Mouse (Mus musculus) hindbrain, embryonic 12.5 days (tissue): Measurements from ENCODE around the gene Pskh1. TPM values are rescaled to one million over a fixed set of nuclear protein-coding genes. Genes with fewer than 3 reads are reported as not detected.

Source experiments
- ATAC-seq: fragments of 200-750 bp; cut with Nextera tagmentation; 2 replicates; pipeline ENCODE4 v1.8.0; 2017; ENCODE audit warnings: moderate TSS enrichment; ENCODE audit not compliant: low FRiP score
- H3K27ac ChIP-seq: fragments of 300-500 bp; sonication (generic); 2 replicates; pipeline ENCODE4 v1.5.1; 2016; ENCODE audit warnings: mild to moderate bottlenecking
- H3K27me3 ChIP-seq: fragments of 300-500 bp; sonication (generic); 2 replicates; pipeline ENCODE4 v1.6.1; 2016; ENCODE audit warnings: mild to moderate bottlenecking
- H3K36me3 ChIP-seq: fragments of 300-500 bp; sonication (generic); 2 replicates; pipeline ENCODE4 v1.6.1; 2016; ENCODE audit warnings: mild to moderate bottlenecking
- H3K4me1 ChIP-seq: fragments of 300-500 bp; sonication (generic); 2 replicates; pipeline ENCODE4 v1.6.1; 2016
- H3K4me2 ChIP-seq: fragments of 300-500 bp; sonication (generic); replicated peaks from 2 replicates; pipeline ENCODE4 v1.6.1; 2016; ENCODE audit warnings: mild to moderate bottlenecking
- H3K4me3 ChIP-seq: fragments of 300-500 bp; sonication (generic); 2 replicates; pipeline ENCODE4 v1.5.1; 2016; ENCODE audit warnings: mild to moderate bottlenecking
- H3K9ac ChIP-seq: fragments of 300-500 bp; sonication (generic); 2 replicates; pipeline ENCODE4 v1.6.1; 2016; ENCODE audit warnings: mild to moderate bottlenecking, moderate library complexity
- H3K9me3 ChIP-seq: fragments of 300-500 bp; sonication (generic); replicated peaks from 2 replicates; pipeline ENCODE4 v1.6.1; 2016; ENCODE audit warnings: mild to moderate bottlenecking
- WGBS: fragments of 180-500 bp; shearing (Covaris S2); methylation state at CpG from one replicate; pipeline ENCODE4 v1.1.7; 2016; 5-methylcytosine and 5-hydroxymethylcytosine counted together
- polyA plus RNA-seq: library from polyadenylated mRNA; unstranded; fragments of >200 nt; fragmentation: Nextera tagmentation; extraction: Ambion mirVana; gene quantifications from 2 replicates; pipeline ENCODE4 v1.2.1, GENCODE M21; 2016

The Pskh1 gene
- polyA plus RNA-seq, 1 experiment from 2014 or later = 22.4 TPM

- Histone ChIP-seq H3K27ac (peak within 1 kb of the TSS; percentile 92), H3K4me2 (peak within 1 kb of the TSS; percentile 91), H3K4me1 (peaks cover 20% of the 10 kb centered on the region), H3K36me3 (no peaks in the 10 kb centered on the region), H3K27me3 (no peaks in the 10 kb centered on the region), H3K9me3 (no peaks in the 10 kb centered on the region), H3K4me3 (peak within 1 kb of the TSS; percentile 68), H3K9ac (peak within 1 kb of the TSS; percentile 76)
- 43% methylated on average over 4 of the region's 4 CpGs for WGBS
- ATAC-seq = no peak
These were observed 38.0 kb downstream of the Pskh1 start, which contains the start of gene Psmb10 for GRCm38 (mm10) chr8:105938306-105938669. Gene Psmb10 (minus strand): TSS chr8:105938444.

- no peak overlapping the region for H3K4me3 ChIP-seq
- no peaks in the 10 kb centered on the region for H3K27me3 ChIP-seq
- no peak overlapping the region for H3K4me2 ChIP-seq
- 0 out of 2 replicates have a peak, but pooled peaks cover 3% of the 10 kb centered on the region for H3K36me3 ChIP-seq
- no peaks in the 10 kb centered on the region for H3K9me3 ChIP-seq
- ATAC-seq = no peak
- 92% methylated on average over 11 of the region's 11 CpGs for WGBS
- no peak overlapping the region for H3K9ac ChIP-seq
- H3K27ac ChIP-seq = no peak overlapping the region
- peaks cover 6% of the 10 kb centered on the region for H3K4me1 ChIP-seq
These were observed 41.8 kb downstream of the Pskh1 start for GRCm38 (mm10) chr8:105942026-105942425.

- no peak for ATAC-seq
- Histone ChIP-seq H3K27me3 (no peaks in the 10 kb centered on the region), H3K4me2 (no peak overlapping the region), H3K4me3 (no peak overlapping the region), H3K27ac (no peak overlapping the region), H3K36me3 (peaks cover 4% of the 10 kb centered on the region; the same call in 1 of the 2 replicates), H3K9ac (no peak overlapping the region), H3K4me1 (peaks cover 6% of the 10 kb centered on the region), H3K9me3 (no peaks in the 10 kb centered on the region)
- 93% methylated on average over 5 of the region's 5 CpGs for WGBS
These were observed 42.3 kb downstream of the Pskh1 start for GRCm38 (mm10) chr8:105942542-105942941.

- H3K36me3 ChIP-seq = peaks cover 8% of the 10 kb centered on the region; the same call in 1 of the 2 replicates
- H3K4me3 ChIP-seq = no peak within 1 kb of the TSS
- H3K4me1 ChIP-seq = peaks cover under 1% of the 10 kb centered on the region
- WGBS = 75% methylated on average over 8 of the region's 8 CpGs
- no peak within 1 kb of the TSS for H3K9ac ChIP-seq
- H3K27ac ChIP-seq = no peak within 1 kb of the TSS
- no peak within 1 kb of the TSS for H3K4me2 ChIP-seq
- H3K27me3 ChIP-seq = no peaks in the 10 kb centered on the region
- no peaks in the 10 kb centered on the region for H3K9me3 ChIP-seq
- no peak for ATAC-seq
These were observed 43.1 kb downstream of the Pskh1 start, which contains the start of gene Lcat for GRCm38 (mm10) chr8:105943321-105943739. Gene Lcat (minus strand): TSS chr8:105943382.

- whole genome bisulfite sequencing = 83% methylated on average over 10 of the region's 10 CpGs
- Histone ChIP-seq H3K4me1 (no peaks in the 10 kb centered on the region), H3K4me2 (no peak overlapping the region), H3K9me3 (no peaks in the 10 kb centered on the region), H3K9ac (no peak overlapping the region), H3K36me3 (peaks cover 10% of the 10 kb centered on the region; the same call in 1 of the 2 replicates), H3K27ac (no peak overlapping the region), H3K27me3 (no peaks in the 10 kb centered on the region), H3K4me3 (no peak overlapping the region)
- ATAC-seq = no peak
These were observed 49.1 kb downstream of the Pskh1 start for GRCm38 (mm10) chr8:105949350-105949749.

GRCm38 (mm10) chr8:105951057-105951659 is 50.9 kb downstream of the Pskh1 start:
- H3K27me3 ChIP-seq = no peaks in the 10 kb centered on the region
- H3K4me2 ChIP-seq = no peak overlapping the region
- H3K9ac ChIP-seq = no peak overlapping the region
- no peaks in the 10 kb centered on the region for H3K9me3 ChIP-seq
- peak overlapping the region; percentile 19; the same call in 1 of the 2 replicates for H3K27ac ChIP-seq
- H3K4me3 ChIP-seq = no peak overlapping the region
- ATAC-seq = no peak; the same call in 1 of the 2 replicates
- 54% methylated on average over 7 of the region's 7 CpGs for WGBS
- H3K4me1 ChIP-seq = no peaks in the 10 kb centered on the region
- peaks cover 7% of the 10 kb centered on the region; the same call in 1 of the 2 replicates for H3K36me3 ChIP-seq

GRCm38 (mm10) chr8:105956556-105956955 is 56.3 kb downstream of the Pskh1 start:
- WGBS = 81% methylated on average over 4 of the region's 4 CpGs
- H3K36me3 ChIP-seq = no peaks in the 10 kb centered on the region
- H3K9me3 ChIP-seq = no peaks in the 10 kb centered on the region
- no peak overlapping the region for H3K4me2 ChIP-seq
- no peak overlapping the region for H3K4me3 ChIP-seq
- H3K27me3 ChIP-seq = no peaks in the 10 kb centered on the region
- no peak overlapping the region for H3K9ac ChIP-seq
- no peak for ATAC-seq
- H3K27ac ChIP-seq = no peak overlapping the region
- no peaks in the 10 kb centered on the region for H3K4me1 ChIP-seq

GRCm38 (mm10) chr8:105957813-105958212 is 57.6 kb downstream of the Pskh1 start:
- 77% methylated on average over 2 of the region's 4 CpGs for WGBS

GRCm38 (mm10) chr8:105959350-105959749 is 59.1 kb downstream of the Pskh1 start:
- no peaks in the 10 kb centered on the region for H3K9me3 ChIP-seq
- H3K27me3 ChIP-seq = peaks cover 9% of the 10 kb centered on the region
- no peak overlapping the region for H3K27ac ChIP-seq
- no peak overlapping the region for H3K4me3 ChIP-seq
- H3K4me2 ChIP-seq = no peak overlapping the region
- H3K9ac ChIP-seq = no peak overlapping the region
- 90% methylated on average over 7 of the region's 7 CpGs for whole genome bisulfite sequencing
- peaks cover under 1% of the 10 kb centered on the region; the same call in 1 of the 2 replicates for H3K4me1 ChIP-seq
- H3K36me3 ChIP-seq = no peaks in the 10 kb centered on the region
- no peak for ATAC-seq

More at GRCm38 (mm10) chr8:105957813-105958212, 57.6 kb downstream of the Pskh1 start:
- Histone ChIP-seq H3K27ac (no peak overlapping the region), H3K4me3 (no peak overlapping the region), H3K9ac (no peak overlapping the region), H3K9me3 (no peaks in the 10 kb centered on the region), H3K36me3 (no peaks in the 10 kb centered on the region), H3K27me3 (no peaks in the 10 kb centered on the region), H3K4me2 (no peak overlapping the region), H3K4me1 (no peaks in the 10 kb centered on the region)
- ATAC-seq = no peak

- H3K36me3 ChIP-seq = no peaks in the 10 kb centered on the region
- H3K4me1 ChIP-seq = peaks cover 14% of the 10 kb centered on the region
- H3K9me3 ChIP-seq = no peaks in the 10 kb centered on the region
- 77% methylated on average over 14 of the region's 14 CpGs for WGBS
- no peak overlapping the region for H3K4me2 ChIP-seq
- no peak overlapping the region for H3K4me3 ChIP-seq
- H3K27ac ChIP-seq = no peak overlapping the region
- no peak overlapping the region for H3K9ac ChIP-seq
- peaks cover 26% of the 10 kb centered on the region for H3K27me3 ChIP-seq
- no peak for ATAC-seq
These were observed 60.9 kb downstream of the Pskh1 start for GRCm38 (mm10) chr8:105961101-105961500.

GRCm38 (mm10) chr8:105961536-105961935 is 61.3 kb downstream of the Pskh1 start:
- no peak overlapping the region for H3K4me2 ChIP-seq
- no peak for ATAC-seq
- H3K27me3 ChIP-seq = peaks cover 30% of the 10 kb centered on the region
- H3K4me3 ChIP-seq = no peak overlapping the region
- H3K9ac ChIP-seq = no peak overlapping the region
- H3K4me1 ChIP-seq = peaks cover 15% of the 10 kb centered on the region
- H3K36me3 ChIP-seq = no peaks in the 10 kb centered on the region
- 92% methylated on average over 10 of the region's 10 CpGs for WGBS
- no peaks in the 10 kb centered on the region for H3K9me3 ChIP-seq
- H3K27ac ChIP-seq = no peak overlapping the region

- Histone ChIP-seq H3K4me3 (peak overlapping the region; percentile 54), H3K9me3 (no peaks in the 10 kb centered on the region), H3K27ac (no peak overlapping the region), H3K36me3 (no peaks in the 10 kb centered on the region), H3K9ac (no peak overlapping the region), H3K4me2 (peak overlapping the region; percentile 72), H3K27me3 (peaks cover 45% of the 10 kb centered on the region), H3K4me1 (peaks cover 15% of the 10 kb centered on the region)
- 63% methylated on average over 12 of the region's 12 CpGs for WGBS
- no peak for ATAC-seq
These were observed 64.4 kb downstream of the Pskh1 start for GRCm38 (mm10) chr8:105964506-105965265.
